Mouse (Mus musculus) CH12.LX (cell line): ENCODE measurements around the gene Ngef.

Experiments
- HCFC1 ChIP-seq: IDR thresholded peaks from 2 replicates; pipeline ENCODE4 v1.6.1; 2012; ENCODE audit warnings: low read depth, mild to moderate bottlenecking, inconsistent platforms, low read length, improper control_type of control experiment
- RCOR1 ChIP-seq: conservative IDR thresholded peaks from 2 replicates; pipeline ENCODE4 v1.6.1; 2012; ENCODE audit warnings: low read depth, mild to moderate bottlenecking, inconsistent platforms, low read length, improper control_type of control experiment
- SMC3 ChIP-seq: IDR thresholded peaks from 2 replicates; pipeline ENCODE4 v1.6.1; 2011; ENCODE audit warnings: low read depth, low read length, improper control_type of control experiment

DNA sequence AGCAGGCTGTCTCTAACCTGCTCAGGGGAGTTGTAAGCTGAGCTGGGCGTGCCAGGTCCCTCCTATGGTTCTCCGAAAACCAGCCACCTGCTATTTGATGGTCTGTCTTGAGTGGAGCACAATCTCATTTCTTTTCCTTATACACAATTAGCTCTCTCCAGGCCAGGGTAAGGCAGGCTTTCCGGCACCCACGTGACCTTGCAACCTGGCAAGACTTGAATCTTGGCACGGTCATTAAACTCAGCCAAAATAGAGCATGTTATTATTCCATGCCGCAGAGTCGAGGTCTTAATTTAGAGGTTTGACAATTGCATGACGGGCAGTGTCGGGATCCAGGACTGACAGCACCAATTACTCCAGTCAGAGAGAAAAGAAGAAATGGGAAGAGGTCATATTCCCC, 46.5 kb downstream of the Ngef start:
- TF ChIP-seq RCOR1 = no peak
- TF ChIP-seq SMC3 = no peak
- TF ChIP-seq HCFC1 = no peak
